Mouse (Mus musculus): ENCODE data around the gene Paqr3.

Gene Paqr3

DNA sequence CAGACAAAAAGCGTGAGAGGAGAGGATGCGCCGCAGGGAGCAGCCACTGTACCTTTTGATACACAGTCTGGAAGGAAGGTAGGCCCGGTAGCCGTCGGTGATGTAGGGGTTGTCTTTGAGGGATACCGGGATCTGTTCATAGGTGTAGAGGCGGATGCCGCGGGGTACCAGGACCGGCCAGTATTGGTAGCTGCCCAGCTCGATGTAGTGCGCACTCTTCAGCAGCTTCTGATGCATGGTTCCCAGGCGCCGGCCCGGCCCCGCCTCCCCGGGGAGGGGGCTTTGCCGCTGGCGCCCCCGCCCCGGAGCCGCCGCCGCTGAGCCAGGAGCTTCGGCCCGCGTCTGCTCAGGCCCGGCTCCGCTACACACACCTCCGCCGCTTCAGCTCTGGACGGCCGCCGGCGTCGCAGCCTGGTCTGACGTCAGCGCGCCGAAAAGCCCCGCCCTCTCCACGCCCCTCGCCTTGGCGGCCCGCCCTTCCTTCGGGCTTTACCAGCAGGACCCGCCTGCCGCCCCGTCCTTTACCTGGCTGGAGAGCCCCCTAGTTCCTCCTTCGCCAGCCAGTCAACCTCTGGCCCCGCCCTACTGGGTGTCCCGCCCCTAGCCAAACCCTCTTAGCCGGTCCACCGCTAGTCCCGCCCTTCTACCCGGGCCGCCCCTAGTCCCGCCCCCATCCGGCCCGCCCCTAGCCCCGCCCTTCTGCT is at the start of gene Paqr3:
Gene Paqr3, minus strand, starts transcription at position 390 of the 704 bp plus-strand sequence.
- DNase-seq (ENCODE audit: low read depth, low spot score): peak; percentile 92

GRCm38 (mm10) chr5:97154688-97155087 is 43.3 kb upstream of the Paqr3 start:
- DNase-seq (ENCODE audit: low read depth, low spot score): no peak

DNA sequence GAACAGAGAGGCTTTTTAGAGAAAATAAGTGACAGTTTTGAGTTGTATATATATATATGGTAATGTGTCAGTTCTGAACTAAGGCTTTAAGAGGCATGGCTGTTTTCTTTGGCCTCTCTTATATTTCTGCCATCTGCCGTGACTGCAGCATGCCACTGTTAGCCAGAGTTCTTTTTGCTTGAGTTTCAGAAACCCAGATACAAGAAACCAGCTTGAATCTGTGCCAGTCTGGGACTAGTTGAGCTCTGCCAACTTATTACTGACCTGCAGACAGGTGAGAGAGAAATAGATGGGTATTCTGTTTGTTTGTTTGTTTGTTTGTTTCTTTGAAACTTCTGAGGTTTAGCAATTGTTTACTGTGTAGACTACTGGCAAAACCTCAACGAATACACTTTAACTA is 23.9 kb upstream of the Paqr3 start:
- DNase-seq (ENCODE audit: low read depth, low spot score): no peak

DNA sequence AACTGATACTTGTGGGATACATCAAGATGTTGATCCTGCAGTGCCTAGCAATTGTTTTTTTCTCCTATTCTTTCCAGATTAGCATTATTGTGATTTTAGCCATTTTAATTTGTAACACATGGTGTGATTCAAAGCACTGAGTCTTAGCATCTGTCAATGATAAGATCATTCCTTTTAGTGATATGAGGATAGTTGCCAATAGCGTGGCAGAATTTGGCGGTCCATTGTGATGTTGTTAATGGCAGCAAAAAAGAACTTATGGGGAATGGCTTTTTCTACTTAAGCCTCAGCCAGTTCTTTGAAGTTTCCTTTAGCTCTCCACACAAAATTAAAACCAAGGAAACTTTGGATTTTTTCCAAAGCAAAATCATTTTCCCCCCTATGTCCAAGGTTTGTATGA is 18.2 kb upstream of the Paqr3 start:
- DNase-seq (ENCODE audit: low read depth, low spot score): no peak

DNA sequence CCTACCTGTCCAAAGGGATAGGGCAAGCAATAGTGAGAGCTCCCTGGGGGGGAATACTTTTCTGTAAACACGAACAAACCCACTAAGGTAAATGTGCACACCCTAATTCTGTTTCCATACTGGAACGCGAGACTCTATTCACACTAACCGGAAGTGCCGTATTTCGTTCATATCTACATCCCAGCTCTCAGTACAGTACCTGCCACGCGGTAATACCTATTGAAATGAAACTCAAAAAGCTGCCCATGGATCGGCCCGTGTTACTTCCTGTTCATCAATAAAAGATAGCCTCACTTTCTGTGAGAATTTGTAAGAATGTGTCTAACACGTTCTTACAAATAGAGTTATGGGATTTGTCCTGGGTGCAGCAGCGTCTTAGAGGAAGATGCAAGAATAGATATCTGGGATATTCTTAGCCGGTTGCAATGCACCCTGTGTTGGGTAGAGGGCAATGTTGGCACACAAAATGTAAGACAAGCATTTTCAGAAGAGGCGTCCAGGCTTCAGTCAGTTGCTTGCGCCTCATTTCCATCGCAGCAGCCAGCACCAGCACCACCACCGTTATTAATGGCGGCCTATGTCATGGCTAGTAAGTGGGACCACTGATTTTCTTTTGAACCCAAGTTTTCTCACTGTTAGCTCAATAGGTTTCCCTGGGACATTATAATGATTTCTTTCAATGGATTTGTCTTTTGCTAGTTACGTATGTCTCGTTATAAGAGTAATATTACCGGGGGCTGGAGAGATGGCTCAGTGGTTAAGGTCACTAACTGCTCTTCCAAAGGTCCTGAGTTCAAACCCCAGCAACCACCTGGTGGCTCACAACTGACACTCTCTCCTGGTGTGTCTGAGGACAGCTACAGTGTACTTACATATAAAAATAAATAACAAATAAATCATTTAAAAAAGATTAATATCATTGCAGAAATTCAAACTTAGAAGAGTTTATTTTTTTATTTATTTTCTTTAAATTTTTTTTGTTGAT is 17.1 kb upstream of the Paqr3 start:
- DNase-seq (ENCODE audit: low read depth, low spot score): peak; percentile 79

DNA sequence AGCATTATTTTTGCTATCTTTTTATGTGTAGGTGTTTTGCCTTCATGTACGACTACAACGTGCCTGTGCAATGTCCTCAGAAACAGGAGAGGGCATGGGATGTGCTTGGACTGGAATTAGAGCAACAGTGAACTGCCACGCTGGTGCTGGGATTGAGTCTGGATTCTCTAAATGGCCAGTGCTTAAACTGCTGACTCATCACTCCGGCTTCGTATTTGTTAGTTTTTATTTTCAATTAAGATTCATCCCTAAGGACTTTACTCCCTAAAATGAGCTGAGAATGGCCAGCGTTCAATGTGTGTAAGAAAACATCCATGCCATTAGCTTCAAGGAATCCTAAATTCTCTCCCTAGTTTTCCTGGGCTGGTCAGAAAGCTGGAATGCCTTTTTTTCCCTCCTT is 15.9 kb upstream of the Paqr3 start:
- DNase-seq (ENCODE audit: low read depth, low spot score): no peak

GRCm38 (mm10) chr5:97126005-97126404 is 14.6 kb upstream of the Paqr3 start:
- DNase-seq (ENCODE audit: low read depth, low spot score): no peak

DNA sequence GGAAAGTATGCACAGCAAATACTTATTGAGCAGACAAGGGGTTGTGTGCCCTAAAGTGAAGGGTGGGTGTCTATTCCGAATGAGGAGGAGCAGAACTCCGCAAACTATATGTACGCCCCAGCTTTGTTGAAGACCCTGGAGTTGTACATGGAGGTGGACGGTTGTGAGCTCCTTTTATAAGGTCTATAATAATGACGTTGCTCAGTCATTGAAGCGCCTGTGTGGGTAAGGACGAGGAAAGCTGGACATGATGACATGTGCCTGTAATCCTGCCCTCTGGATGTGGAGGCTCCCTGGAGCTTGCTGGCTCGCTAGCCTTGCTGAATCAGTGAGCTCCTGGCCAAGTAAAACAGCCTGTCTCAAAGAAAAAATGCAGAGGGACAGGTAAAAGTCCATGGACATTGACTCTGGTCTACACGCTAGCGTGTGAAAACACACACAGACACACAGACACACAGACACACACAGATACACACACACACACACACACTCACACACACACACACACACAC is 14.1 kb upstream of the Paqr3 start:
- DNase-seq (ENCODE audit: low read depth, low spot score): no peak

- DNase-seq (ENCODE audit: low read depth, low spot score): no peak
Measured at GRCm38 (mm10) chr5:97124977-97125376, 13.6 kb upstream of the Paqr3 start.

DNA sequence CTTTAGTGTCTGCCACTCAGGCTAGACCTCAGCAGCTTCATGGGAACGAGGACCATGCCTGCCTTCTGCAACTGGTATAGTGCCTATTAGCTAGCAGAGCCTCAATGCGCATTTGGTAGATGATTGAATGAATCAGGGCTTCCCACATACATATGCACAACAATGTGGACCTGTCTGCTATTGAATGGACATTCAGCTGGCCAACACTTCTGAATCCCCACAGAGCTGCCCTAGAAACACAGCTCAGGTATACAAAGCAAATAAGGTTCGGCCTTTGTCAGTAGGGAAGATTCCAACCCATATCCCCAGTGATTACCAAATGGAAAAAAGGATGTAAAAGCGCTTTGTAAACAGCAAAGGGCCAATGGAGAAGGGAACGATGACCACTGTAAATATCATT is 699 bp downstream of the Paqr3 start:
- DNase-seq (ENCODE audit: low read depth, low spot score): no peak

DNA sequence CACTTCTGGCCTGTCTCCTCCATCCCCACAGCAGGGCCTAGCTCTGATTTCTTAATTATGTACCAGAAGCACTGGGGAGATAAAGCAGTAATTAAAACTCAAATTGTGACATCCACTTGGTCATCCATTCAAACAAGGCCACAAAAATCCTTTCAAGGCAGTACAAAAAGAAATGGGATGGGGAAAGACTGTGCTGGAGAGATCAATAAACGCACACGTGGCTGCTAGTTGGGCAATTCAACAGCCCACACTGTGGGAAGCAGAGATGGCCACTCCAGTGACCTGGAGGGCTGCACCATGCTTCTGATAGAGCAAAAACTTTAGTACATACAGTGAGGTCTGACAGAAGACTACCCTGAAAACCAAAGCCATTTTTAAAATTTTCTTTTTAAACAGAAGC is 1.3 kb downstream of the Paqr3 start:
- DNase-seq (ENCODE audit: low read depth, low spot score): no peak

- DNase-seq (ENCODE audit: low read depth, low spot score): no peak
Measured at GRCm38 (mm10) chr5:97108333-97108732, 3.1 kb downstream of the Paqr3 start.

- no peak for DNase-seq (ENCODE audit: low read depth, low spot score)
Measured at GRCm38 (mm10) chr5:97099954-97100353, 11.4 kb downstream of the Paqr3 start.

DNA sequence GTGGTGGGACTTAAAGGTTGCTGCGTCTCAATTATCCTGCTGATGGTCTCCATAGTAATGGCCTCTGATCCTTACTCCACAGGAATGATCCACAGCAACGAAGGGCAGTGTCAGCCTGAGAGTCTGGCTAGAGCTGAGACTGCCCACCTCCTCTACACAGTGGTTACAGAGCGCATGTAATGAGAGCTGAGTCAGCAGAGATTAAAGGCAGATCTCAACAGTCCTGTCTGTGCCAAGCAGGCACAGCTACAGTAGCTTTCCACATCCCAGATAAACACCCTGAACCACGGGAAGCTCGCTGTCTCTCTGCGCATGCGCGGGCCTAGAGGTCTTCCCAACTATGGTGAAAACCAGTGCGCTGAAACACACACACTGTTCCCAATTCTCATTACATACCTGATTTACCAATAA is 13.8 kb downstream of the Paqr3 start:
- no peak for DNase-seq (ENCODE audit: low read depth, low spot score)

GRCm38 (mm10) chr5:97095335-97095734 is 16.1 kb downstream of the Paqr3 start:
- DNase-seq (ENCODE audit: low read depth, low spot score): no peak

DNA sequence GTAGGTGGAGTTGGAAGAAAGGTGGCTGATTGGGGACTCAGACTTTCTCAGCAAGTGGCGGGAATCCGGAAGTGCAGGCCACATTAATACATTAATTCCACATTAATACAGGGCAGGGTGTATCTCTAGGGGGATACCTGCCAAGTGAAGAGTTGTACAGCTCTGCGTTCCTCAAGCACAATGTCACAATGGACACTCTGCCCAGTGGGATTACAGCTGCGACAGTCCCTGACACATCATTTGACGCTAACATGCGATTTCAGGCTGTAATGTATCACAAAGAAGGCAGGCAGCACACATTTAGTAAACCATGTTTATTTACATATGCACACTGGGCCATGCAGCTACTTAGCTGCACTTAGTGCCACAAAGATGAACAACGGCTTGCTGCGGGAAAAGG is 18.4 kb downstream of the Paqr3 start:
- DNase-seq (ENCODE audit: low read depth, low spot score): no peak

- DNase-seq (ENCODE audit: low read depth, low spot score): no peak
Measured at GRCm38 (mm10) chr5:97090034-97090784, 21.2 kb downstream of the Paqr3 start.

DNA sequence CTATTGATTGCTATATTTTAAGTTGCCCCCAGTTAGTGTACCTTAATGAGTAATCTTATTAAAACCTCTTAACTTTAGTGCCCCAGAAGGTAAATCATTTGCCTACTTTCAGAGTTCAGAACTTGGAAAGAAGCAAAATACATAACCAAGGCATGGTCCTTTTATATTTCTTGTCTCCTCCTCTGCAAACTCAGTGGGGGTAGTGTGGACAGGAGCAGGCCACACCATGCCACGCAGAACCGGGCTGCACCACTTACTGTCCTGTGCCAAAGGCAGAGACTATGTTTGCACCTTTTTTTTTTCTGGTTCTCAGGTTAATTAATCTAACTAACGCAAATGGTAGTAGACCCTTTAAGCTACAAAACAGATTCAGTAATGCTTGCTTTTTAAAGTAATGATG is 22.0 kb downstream of the Paqr3 start:
- no peak for DNase-seq (ENCODE audit: low read depth, low spot score)

GRCm38 (mm10) chr5:97088231-97088630 is 23.2 kb downstream of the Paqr3 start:
- DNase-seq (ENCODE audit: low read depth, low spot score): no peak

- no peak for DNase-seq (ENCODE audit: low read depth, low spot score)
Measured at GRCm38 (mm10) chr5:97087746-97088145, 23.6 kb downstream of the Paqr3 start.

GRCm38 (mm10) chr5:97087030-97087630 is 24.3 kb downstream of the Paqr3 start:
- DNase-seq (ENCODE audit: low read depth, low spot score): no peak

Measured in telencephalon, adult 2 months (tissue).